Comparison of ENCODE assay signal across 8 mouse cellular contexts in genomic region chr9:90206500-90206899, GRCm38 (mm10). TPM values are rescaled to one million over a fixed set of nuclear protein-coding genes. Genes with fewer than 3 reads are reported as not detected.
DNase-seq lines count a peak whose midpoint lies in the region; ATAC-seq and TF ChIP-seq lines count a peak whose summit lies in the region.

No protein-coding gene starts in this region.

- H3K27ac ChIP-seq in heart, embryonic 10.5 days: no peak overlapping the region
- no peak overlapping the region for H3K27ac ChIP-seq in kidney, adult 2 months (ENCODE audit: insufficient read depth, low read depth, low read length)
- no peak overlapping the region for H3K27ac ChIP-seq in limb, embryonic 11.5 days (replicated peaks; ENCODE audit: low read depth, low read length)
- H3K27ac ChIP-seq in midbrain, postnatal 0 days (ENCODE audit: low read depth, low read length): no peak overlapping the region
- H3K27ac ChIP-seq in spleen, adult 2 months (ENCODE audit: insufficient read depth, low read length): no peak overlapping the region

- no peak for TF ChIP-seq POLR2A in kidney, adult 2 months (IDR thresholded peaks at IDR 0.05; ENCODE audit: low read depth, low read length)
- no peak for TF ChIP-seq POLR2A in spleen, adult 2 months (IDR thresholded peaks at IDR 0.05; ENCODE audit: low read depth, low read length)

- no peak overlapping the region for H3K4me2 ChIP-seq in limb, embryonic 11.5 days (ENCODE audit: low read depth, severe bottlenecking)
- no peak overlapping the region for H3K4me2 ChIP-seq in midbrain, postnatal 0 days (ENCODE audit: low read depth, low read length, poor library complexity, severe bottlenecking)

- TF ChIP-seq CTCF in kidney, adult 2 months (conservative IDR thresholded peaks at IDR 0.05; ENCODE audit: insufficient read depth, insufficient read length, low read depth, low read length): peak; percentile 96
- peak; percentile 87 for TF ChIP-seq CTCF in midbrain, postnatal 0 days (IDR thresholded peaks at IDR 0.05)
- peak; percentile 84; the same call in 1 of the 2 replicates for TF ChIP-seq CTCF in spleen, adult 2 months (IDR thresholded peaks at IDR 0.05; ENCODE audit: extremely low read depth, insufficient read depth, insufficient read length, insufficient replicate concordance)

- H3K4me1 ChIP-seq in heart, embryonic 10.5 days: 0 out of 2 replicates have a peak, but pooled peaks cover 3% of the 10 kb centered on the region
- H3K4me1 ChIP-seq in kidney, adult 2 months (ENCODE audit: control insufficient read depth, insufficient read depth, low read length): no peaks in the 10 kb centered on the region
- no peaks in the 10 kb centered on the region for H3K4me1 ChIP-seq in limb, embryonic 11.5 days (ENCODE audit: control insufficient read depth, insufficient read depth, low read length)
- H3K4me1 ChIP-seq in midbrain, postnatal 0 days (ENCODE audit: insufficient read depth, low read length): no peaks in the 10 kb centered on the region
- peaks cover 5% of the 10 kb centered on the region; the same call in 1 of the 2 replicates for H3K4me1 ChIP-seq in spleen, adult 2 months (ENCODE audit: control insufficient read depth, insufficient read depth, insufficient read length)

- no peaks in the 10 kb centered on the region for H3K9me3 ChIP-seq in heart, embryonic 10.5 days
- no peaks in the 10 kb centered on the region for H3K9me3 ChIP-seq in limb, embryonic 11.5 days (ENCODE audit: control insufficient read depth, low read length)
- no peaks in the 10 kb centered on the region for H3K9me3 ChIP-seq in midbrain, postnatal 0 days (ENCODE audit: low read length)

- peaks cover 35% of the 10 kb centered on the region for H3K36me3 ChIP-seq in heart, embryonic 10.5 days
- H3K36me3 ChIP-seq in kidney, adult 2 months (ENCODE audit: control insufficient read depth, insufficient read depth, low read length): no peaks in the 10 kb centered on the region
- H3K36me3 ChIP-seq in limb, embryonic 11.5 days (ENCODE audit: control insufficient read depth, insufficient read depth, low read length): no peaks in the 10 kb centered on the region
- peaks cover 32% of the 10 kb centered on the region for H3K36me3 ChIP-seq in midbrain, postnatal 0 days (ENCODE audit: insufficient read depth, low read length)
- H3K36me3 ChIP-seq in spleen, adult 2 months (ENCODE audit: control insufficient read depth, insufficient read depth, low read length): peaks cover 7% of the 10 kb centered on the region

- H3K9ac ChIP-seq in limb, embryonic 11.5 days (ENCODE audit: low read length): no peak overlapping the region
- no peak overlapping the region for H3K9ac ChIP-seq in midbrain, postnatal 0 days (replicated peaks; ENCODE audit: low read length, poor library complexity, severe bottlenecking)

- no peak for ATAC-seq in limb, embryonic 11.5 days (ENCODE audit: insufficient number of reproducible peaks, low FRiP score, low TSS enrichment, low read depth)
- ATAC-seq in midbrain, postnatal 0 days (ENCODE audit: low FRiP score): peak; percentile 54; the same call in 1 of the 2 replicates

- H3K27me3 ChIP-seq in heart, embryonic 10.5 days (ENCODE audit: insufficient read depth, poor library complexity, severe bottlenecking): no peaks in the 10 kb centered on the region
- H3K27me3 ChIP-seq in kidney, adult 2 months (replicated peaks; ENCODE audit: control insufficient read depth, insufficient read depth, low read length): no peaks in the 10 kb centered on the region
- no peaks in the 10 kb centered on the region for H3K27me3 ChIP-seq in limb, embryonic 11.5 days (ENCODE audit: control insufficient read depth, insufficient read depth, low read length)
- no peaks in the 10 kb centered on the region for H3K27me3 ChIP-seq in midbrain, postnatal 0 days (ENCODE audit: insufficient read depth, low read length)
- H3K27me3 ChIP-seq in spleen, adult 2 months (ENCODE audit: control insufficient read depth, insufficient read depth, low read length): no peaks in the 10 kb centered on the region

- no peak overlapping the region for H3K4me3 ChIP-seq in heart, embryonic 10.5 days
- H3K4me3 ChIP-seq in kidney, adult 2 months (ENCODE audit: insufficient read depth, low read depth, low read length): no peak overlapping the region
- H3K4me3 ChIP-seq in limb, embryonic 11.5 days (ENCODE audit: low read depth, low read length): no peak overlapping the region
- no peak overlapping the region for H3K4me3 ChIP-seq in midbrain, postnatal 0 days (ENCODE audit: low read depth, low read length)
- H3K4me3 ChIP-seq in spleen, adult 2 months (ENCODE audit: extremely low read depth, insufficient read depth, insufficient read length): no peak overlapping the region

- DNase-seq in heart, adult 11 months: peak; percentile 94
- DNase-seq in heart, embryonic 10.5 days (ENCODE audit: low spot score): no peak
- peak; percentile 82 to 84 for DNase-seq in cerebellum, postnatal 36 days
- DNase-seq in gastrocnemius, postnatal 10 days: peak; percentile 91
- DNase-seq in kidney, adult 2 months: peak; percentile 81
- peak; percentile 85 for DNase-seq in limb, embryonic 11.5 days (ENCODE audit: low spot score)
- peak; percentile 82 for DNase-seq in midbrain, postnatal 0 days (ENCODE audit: low spot score)
- peak; percentile 37 to 76 for DNase-seq in spleen, adult 2 months (ENCODE audit: low read depth in 1 of 2, low spot score in 2 of 2)

- 49% methylated on average over 2 of the region's 2 CpGs for WGBS in heart, embryonic 10.5 days
- 47% methylated on average over 2 of the region's 2 CpGs for WGBS in kidney, adult 2 months
- WGBS in limb, embryonic 11.5 days: 45% methylated on average over 2 of the region's 2 CpGs
- 46% methylated on average over 2 of the region's 2 CpGs for WGBS in midbrain, postnatal 0 days
- 58% methylated on average over 2 of the region's 2 CpGs for WGBS in spleen, adult 2 months

RNA-seq across cellular contexts. Expression of gene Adamts7, which starts 43.6 kb away (rescaled TPM):
- 5.6 and 7.0 TPM in 2 replicates for polyA plus RNA-seq in heart, embryonic 10.5 days (2016; fragmentation: Nextera tagmentation; extraction: Ambion mirVana)
- 1 to 10 TPM; 5.9 to 9.1 TPM for total RNA-seq in gastrocnemius, postnatal 10 days (2021)
- polyA plus RNA-seq in kidney, adult 2 months (2012; rRNA removed): 9.4 and 10.7 TPM in 2 replicates
- 12.7 and 14.3 TPM in 2 replicates for polyA plus RNA-seq in limb, embryonic 11.5 days (2014; fragmentation: Nextera tagmentation; extraction: Ambion mirVana)
- 8.9 and 12.5 TPM in 2 replicates for total RNA-seq in midbrain, postnatal 0 days (2014; rRNA removed)
- 2.5 and 3.1 TPM in 2 replicates for polyA plus RNA-seq in midbrain, postnatal 0 days (2015; fragmentation: Nextera tagmentation; extraction: Ambion mirVana)
- polyA plus RNA-seq in spleen, adult 2 months (2012; rRNA removed): 3.5 and 4.6 TPM in 2 replicates
